Mouse (Mus musculus) CH12.LX (cell line): Measurements from ENCODE around the gene Rgl2.

Experiments used
- CTCF ChIP-seq, 2 experiments: IDR thresholded peaks in 1 of 2; conservative IDR thresholded peaks in 1 of 2; 2 replicates each; pipeline ENCODE4 v1.5.1; 2011 to 2012; ENCODE audit warnings: low read depth in 2 of 2, low read length in 2 of 2, improper control_type of control experiment in 1 of 2, inconsistent platforms in 1 of 2, mild to moderate bottlenecking in 1 of 2, moderate library complexity in 1 of 2
- ELF1 ChIP-seq: IDR thresholded peaks from 2 replicates; pipeline ENCODE4 v1.6.1; 2014; ENCODE audit warnings: low read depth, mild to moderate bottlenecking, inconsistent platforms, low read length, improper control_type of control experiment
- MAFK ChIP-seq: IDR thresholded peaks from 2 replicates; pipeline ENCODE4 v1.6.1; 2011; ENCODE audit warnings: low read length, improper control_type of control experiment; ENCODE audit not compliant: insufficient replicate concordance
- MAZ ChIP-seq: IDR thresholded peaks from 2 replicates; pipeline ENCODE4 v1.6.1; 2012; ENCODE audit warnings: low read depth, mild to moderate bottlenecking, inconsistent platforms, low read length, improper control_type of control experiment, moderate library complexity
- POLR2AphosphoS2 ChIP-seq: IDR thresholded peaks from 2 replicates; pipeline ENCODE4 v1.6.1; 2011; ENCODE audit warnings: low read depth, low read length, improper control_type of control experiment
- RAD21 ChIP-seq: IDR thresholded peaks from 2 replicates; pipeline ENCODE4 v1.6.1; 2011; ENCODE audit warnings: low read depth, mild to moderate bottlenecking, low read length, improper control_type of control experiment, moderate library complexity
- RCOR1 ChIP-seq: conservative IDR thresholded peaks from 2 replicates; pipeline ENCODE4 v1.6.1; 2012; ENCODE audit warnings: low read depth, mild to moderate bottlenecking, inconsistent platforms, low read length, improper control_type of control experiment
- SIN3A ChIP-seq: IDR thresholded peaks from 2 replicates; pipeline ENCODE4 v1.6.1; 2012; ENCODE audit warnings: low read length, improper control_type of control experiment, inconsistent platforms
- SMC3 ChIP-seq: IDR thresholded peaks from 2 replicates; pipeline ENCODE4 v1.6.1; 2011; ENCODE audit warnings: low read depth, low read length, improper control_type of control experiment
- UBTF ChIP-seq: IDR thresholded peaks from 2 replicates; pipeline ENCODE4 v1.6.1; 2012; ENCODE audit warnings: low read depth, mild to moderate bottlenecking, inconsistent platforms, low read length, improper control_type of control experiment, moderate library complexity
- USF2 ChIP-seq: conservative IDR thresholded peaks from 2 replicates; pipeline ENCODE4 v1.6.1; 2011; ENCODE audit warnings: low read depth, low read length, improper control_type of control experiment

DNA sequence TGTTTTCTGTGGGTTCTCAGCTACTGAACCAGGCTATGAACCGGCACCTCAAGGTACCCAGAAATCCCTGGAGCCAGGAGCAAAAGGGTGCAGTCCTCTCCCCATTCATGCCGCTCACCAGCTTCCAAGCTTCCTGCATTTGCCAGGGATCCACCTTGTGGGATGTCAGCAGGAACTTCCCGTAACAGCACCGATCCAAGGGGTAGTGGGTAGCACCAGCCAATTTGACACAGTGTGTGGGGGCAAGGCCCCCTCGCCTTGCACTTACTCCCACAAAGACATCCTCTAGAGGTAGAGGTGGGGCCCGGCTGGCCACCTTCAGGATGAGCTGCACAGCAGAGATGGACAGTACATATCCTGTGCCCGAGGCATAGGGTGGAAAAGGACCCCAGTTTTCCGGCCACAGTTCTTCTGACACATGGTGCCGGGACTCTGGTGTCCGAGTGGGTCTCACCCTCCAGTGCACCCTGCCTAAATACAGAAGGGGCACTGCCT, 20.8 kb downstream of the Rgl2 start:
- TF ChIP-seq SMC3 (no peak), ELF1 (no peak), MAZ (no peak), MAFK (no peak), POLR2AphosphoS2 (no peak), UBTF (no peak), USF2 (no peak), CTCF (conservative IDR thresholded peaks at IDR 0.05 in 1 of 2, IDR thresholded peaks at IDR 0.05 in 1 of 2; ENCODE audit: low read depth in 2 of 2, low read length in 2 of 2) (no peak), RCOR1 (no peak), RAD21 (no peak), SIN3A (no peak)
